Mouse (Mus musculus): ENCODE data around the gene Camk1d. TPM values are rescaled to one million over a fixed set of nuclear protein-coding genes. Genes with fewer than 3 reads are reported as not detected.

The Camk1d gene
- polyA plus RNA-seq (2017; shearing (Covaris generic)), result 30.5 TPM

GRCm38 (mm10) chr2:5714211-5715053 is at the start of gene Camk1d:
Gene Camk1d (minus strand): TSS chr2:5714515.

Other genes with a start within 250 kb of the Camk1d start
- gene Nudt5, start 130.5 kb upstream of the Camk1d start, polyA plus RNA-seq (2017; shearing (Covaris generic)), result 44.6 TPM
- gene Cdc123, start 130.6 kb upstream of the Camk1d start, polyA plus RNA-seq (2017; shearing (Covaris generic)), result 198 TPM
- 1.4 TPM for gene Gm13199, start 148.4 kb upstream of the Camk1d start, polyA plus RNA-seq (2017; shearing (Covaris generic))
- 26.4 TPM for gene Sec61a2, start 180.9 kb upstream of the Camk1d start, polyA plus RNA-seq (2017; shearing (Covaris generic))
- gene Dhtkd1, start 228.3 kb upstream of the Camk1d start, polyA plus RNA-seq (2017; shearing (Covaris generic)), result not detected
- 18.5 TPM for gene Upf2, start 237.0 kb upstream of the Camk1d start, polyA plus RNA-seq (2017; shearing (Covaris generic))

All from inflammation-experienced regulatory T-cells, adult 16 weeks (primary cell).